9 mouse cellular contexts compared by ENCODE assay signal in genomic region chr12:15812139-15812962, GRCm38 (mm10). TPM values are rescaled to one million over a fixed set of nuclear protein-coding genes. Genes with fewer than 3 reads are reported as not detected.
A peak's percentile ranks its signal among the peaks of the same experiment; 100 is the strongest.
DNase-seq lines count a peak whose midpoint lies in the region; ATAC-seq lines count a peak whose summit lies in the region.
"Had no signal": no experiment of that assay in that cellular context is flagged by ENCODE, and none has a peak within 500 bp of the region (broad histone marks: within the 10 kb centered on the region; RNA-seq: fewer than 3 reads in every experiment).

No protein-coding gene starts in this region.

- H3K9ac ChIP-seq in liver, embryonic 13.5 days, result no peak overlapping the region
- H3K9ac ChIP-seq in liver, embryonic 12.5 days, result no peak overlapping the region
- H3K9ac ChIP-seq in forebrain, embryonic 12.5 days, result peak overlapping the region; percentile 95; the same call in 1 of the 2 replicates
- peak overlapping the region; percentile 98 for H3K9ac ChIP-seq in midbrain, embryonic 13.5 days (replicated peaks)

- H3K4me3 ChIP-seq in liver, embryonic 13.5 days (replicated peaks), result no peak overlapping the region
- no peak overlapping the region for H3K4me3 ChIP-seq in liver, embryonic 12.5 days
- peak overlapping the region; percentile 71 for H3K4me3 ChIP-seq in forebrain, embryonic 12.5 days (replicated peaks)
- peak overlapping the region; percentile 96 for H3K4me3 ChIP-seq in midbrain, embryonic 13.5 days (replicated peaks)

- no peaks in the 10 kb centered on the region for H3K9me3 ChIP-seq in liver, embryonic 13.5 days (replicated peaks)
- no peaks in the 10 kb centered on the region for H3K9me3 ChIP-seq in liver, embryonic 12.5 days (replicated peaks)
- no peaks in the 10 kb centered on the region for H3K9me3 ChIP-seq in forebrain, embryonic 12.5 days
- H3K9me3 ChIP-seq in midbrain, embryonic 13.5 days, result no peaks in the 10 kb centered on the region

- H3K4me2 ChIP-seq in liver, embryonic 13.5 days, result 0 out of 2 replicates have a peak overlapping the region, but pooled peaks have one; percentile 88
- H3K4me2 ChIP-seq in liver, embryonic 12.5 days, result no peak overlapping the region
- H3K4me2 ChIP-seq in forebrain, embryonic 12.5 days, result peak overlapping the region; percentile 64
- H3K4me2 ChIP-seq in midbrain, embryonic 13.5 days (replicated peaks), result peak overlapping the region; percentile 65

- no peak for DNase-seq in liver, embryonic 13.5 days
- peak; percentile 26 for DNase-seq in kidney, adult 11 months
- no peak for DNase-seq in left cerebral cortex, adult 8-10 months (ENCODE audit: low spot score in 2 of 2)
- DNase-seq in testis, postnatal 10 days (ENCODE audit: low spot score), result no peak

- H3K4me1 ChIP-seq in liver, embryonic 13.5 days (replicated peaks), result peaks cover 26% of the 10 kb centered on the region
- H3K4me1 ChIP-seq in liver, embryonic 12.5 days, result peaks cover 11% of the 10 kb centered on the region; the same call in 1 of the 2 replicates
- H3K4me1 ChIP-seq in forebrain, embryonic 12.5 days, result peaks cover 53% of the 10 kb centered on the region
- H3K4me1 ChIP-seq in midbrain, embryonic 13.5 days (replicated peaks), result peaks cover 54% of the 10 kb centered on the region

- peaks cover 46% of the 10 kb centered on the region for H3K27me3 ChIP-seq in liver, embryonic 13.5 days
- peaks cover 44% of the 10 kb centered on the region for H3K27me3 ChIP-seq in liver, embryonic 12.5 days (replicated peaks)
- H3K27me3 ChIP-seq in forebrain, embryonic 12.5 days, result no peaks in the 10 kb centered on the region
- H3K27me3 ChIP-seq in midbrain, embryonic 13.5 days, result no peaks in the 10 kb centered on the region

- no peaks in the 10 kb centered on the region; the same call in 1 of the 2 replicates for H3K36me3 ChIP-seq in liver, embryonic 13.5 days
- no peaks in the 10 kb centered on the region for H3K36me3 ChIP-seq in liver, embryonic 12.5 days
- H3K36me3 ChIP-seq in forebrain, embryonic 12.5 days (replicated peaks), result peaks cover 26% of the 10 kb centered on the region
- peaks cover 24% of the 10 kb centered on the region for H3K36me3 ChIP-seq in midbrain, embryonic 13.5 days

- ATAC-seq in liver, embryonic 13.5 days (ENCODE audit: low read depth), result no peak
- no peak for ATAC-seq in liver, embryonic 12.5 days
- ATAC-seq in forebrain, embryonic 12.5 days (ENCODE audit: low FRiP score), result no peak
- ATAC-seq in midbrain, embryonic 13.5 days, result no peak
- no peak for ATAC-seq in erythroblast, adult 5-6 weeks (replicated peaks; ENCODE audit: low FRiP score, poor library complexity, severe bottlenecking)

- no peak overlapping the region for H3K27ac ChIP-seq in liver, embryonic 13.5 days
- no peak overlapping the region for H3K27ac ChIP-seq in liver, embryonic 12.5 days
- H3K27ac ChIP-seq in forebrain, embryonic 12.5 days, result peak overlapping the region; percentile 94
- peak overlapping the region; percentile 95 for H3K27ac ChIP-seq in midbrain, embryonic 13.5 days
- H3K27ac ChIP-seq: macrophage had no signal

- 54% methylated on average over 6 of the region's 6 CpGs for WGBS in liver, embryonic 13.5 days (ENCODE audit: insufficient replicate concordance)
- WGBS in liver, embryonic 12.5 days (ENCODE audit: insufficient replicate concordance), result 60% methylated on average over 6 of the region's 6 CpGs
- WGBS in forebrain, embryonic 12.5 days, result 40% methylated on average over 6 of the region's 6 CpGs
- WGBS in midbrain, embryonic 13.5 days, result 47% methylated on average over 6 of the region's 6 CpGs

RNA-seq across cellular contexts. Expression of gene Trib2, which starts 4.4 kb away (rescaled TPM):
- 2.8 and 3.4 TPM in 2 replicates for polyA plus RNA-seq in liver, embryonic 13.5 days (2015; fragmentation: Nextera tagmentation; extraction: Ambion mirVana)
- 5.0 and 5.2 TPM in 2 replicates for polyA plus RNA-seq in liver, embryonic 12.5 days (2016; fragmentation: Nextera tagmentation; extraction: Ambion mirVana)
- polyA plus RNA-seq in forebrain, embryonic 12.5 days (2016; fragmentation: Nextera tagmentation; extraction: Ambion mirVana), result 81.1 and 92.2 TPM in 2 replicates
- 120 and 121 TPM in 2 replicates for polyA plus RNA-seq in midbrain, embryonic 13.5 days (2015; fragmentation: Nextera tagmentation; extraction: Ambion mirVana)
- 10 to 100 TPM; 28.2 to 36.8 (median 30.9) TPM for total RNA-seq in left cerebral cortex, adult 8-10 months (2022)
- total RNA-seq in erythroblast, adult 5-6 weeks (2015; ENCODE audit: low replicate concordance), result 1.3 and 1.7 TPM in 2 replicates
- total RNA-seq in erythroblast, adult 5-6 weeks (2017; ENCODE audit: low replicate concordance), result 0.84 and 1.6 TPM in 2 replicates

Comparison
In these comparisons a context has a peak if more than half of its experiments do, and no peak if none do; other contexts are left out.
1. H3K27ac ChIP-seq: peak in forebrain, embryonic 12.5 days (single experiment) and midbrain, embryonic 13.5 days (single experiment); none in liver, embryonic 13.5 days (single experiment) and liver, embryonic 12.5 days (single experiment).
2. H3K4me3 ChIP-seq: peak in forebrain, embryonic 12.5 days (single experiment) and midbrain, embryonic 13.5 days (single experiment); none in liver, embryonic 13.5 days (single experiment) and liver, embryonic 12.5 days (single experiment).
3. H3K9ac ChIP-seq: peak in forebrain, embryonic 12.5 days (single experiment) and midbrain, embryonic 13.5 days (single experiment); none in liver, embryonic 13.5 days (single experiment) and liver, embryonic 12.5 days (single experiment).
4. RNA of gene Trib2, which starts 4.4 kb away (polyA plus RNA-seq): 120 to 121 TPM in midbrain, embryonic 13.5 days and 81.1 to 92.2 TPM in forebrain, embryonic 12.5 days; 5.0 to 5.2 TPM in liver, embryonic 12.5 days and 2.8 to 3.4 TPM in liver, embryonic 13.5 days; every median in the first group is over 10 times any median in the second.